Mouse (Mus musculus) megakaryocyte progenitor cell, adult 5-6 weeks (primary cell): ENCODE measurements around the gene Ripk1. TPM values are rescaled to one million over a fixed set of nuclear protein-coding genes. Genes with fewer than 3 reads are reported as not detected.
"Not testable (repeated sequence)": the region's sequence is repeated elsewhere in the genome, so short reads cannot be mapped to it uniquely, and the experiment has no call there.

Experiments used
- ATAC-seq: replicated peaks from 2 replicates; pipeline ENCODE4 v1.8.0; 2016; ENCODE audit warnings: mild to moderate bottlenecking, moderate TSS enrichment, inconsistent platforms; ENCODE audit not compliant: poor library complexity
- total RNA-seq, 2 experiments: library from RNA; stranded (forward) in 1 of 2; stranded (reverse) in 1 of 2; fragments of 157-497, 149-512 nt in 1 of 2; fragments of 200-1000 nt in 1 of 2; gene quantifications; 2 replicates each; pipeline versions ENCODE4 v1.2.3 to v1.2.4; 2015 to 2017

Ripk1 gene
- total RNA-seq, 2 experiments from 2014 or later = 42.9 to 49.6 TPM

GRCm38 (mm10) chr13:34037172-34038055 is 35.3 kb downstream of the Ripk1 start, which contains the start of gene Bphl:
Gene Bphl, plus strand, starts transcription at chr13:34037597.
- peak; percentile 96 for ATAC-seq

GRCm38 (mm10) chr13:34038056-34038432 is 35.9 kb downstream of the Ripk1 start:
- ATAC-seq = no peak; the same call in 1 of the 2 replicates

DNA sequence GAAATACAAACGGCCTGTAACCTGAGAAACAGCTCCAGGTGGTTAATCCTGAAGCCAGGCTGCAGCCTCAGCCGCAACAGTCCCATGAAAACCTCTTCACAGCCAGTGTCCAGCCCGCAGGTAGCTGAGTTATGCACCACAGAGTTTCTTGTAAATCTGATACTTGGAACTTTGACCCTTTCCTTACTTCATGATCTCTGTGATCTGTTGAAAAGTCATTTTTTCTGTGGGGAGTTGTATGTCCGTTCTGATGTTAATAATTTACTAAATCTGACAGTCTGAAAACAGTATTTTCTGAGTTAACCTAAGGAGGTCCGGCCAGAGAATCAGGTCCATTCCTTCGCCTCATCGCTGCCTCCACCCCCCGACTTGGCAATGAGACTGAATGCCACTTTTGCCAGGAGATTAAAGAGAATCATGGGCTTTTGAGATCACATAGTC is 36.8 kb downstream of the Ripk1 start:
- no peak for ATAC-seq

- ATAC-seq = no peak
Measured at GRCm38 (mm10) chr13:34040091-34040490, 37.9 kb downstream of the Ripk1 start.

- ATAC-seq = 0 out of 2 replicates have a peak, but pooled peaks have one; percentile 10
Measured at GRCm38 (mm10) chr13:34043716-34044393, 41.7 kb downstream of the Ripk1 start.

DNA sequence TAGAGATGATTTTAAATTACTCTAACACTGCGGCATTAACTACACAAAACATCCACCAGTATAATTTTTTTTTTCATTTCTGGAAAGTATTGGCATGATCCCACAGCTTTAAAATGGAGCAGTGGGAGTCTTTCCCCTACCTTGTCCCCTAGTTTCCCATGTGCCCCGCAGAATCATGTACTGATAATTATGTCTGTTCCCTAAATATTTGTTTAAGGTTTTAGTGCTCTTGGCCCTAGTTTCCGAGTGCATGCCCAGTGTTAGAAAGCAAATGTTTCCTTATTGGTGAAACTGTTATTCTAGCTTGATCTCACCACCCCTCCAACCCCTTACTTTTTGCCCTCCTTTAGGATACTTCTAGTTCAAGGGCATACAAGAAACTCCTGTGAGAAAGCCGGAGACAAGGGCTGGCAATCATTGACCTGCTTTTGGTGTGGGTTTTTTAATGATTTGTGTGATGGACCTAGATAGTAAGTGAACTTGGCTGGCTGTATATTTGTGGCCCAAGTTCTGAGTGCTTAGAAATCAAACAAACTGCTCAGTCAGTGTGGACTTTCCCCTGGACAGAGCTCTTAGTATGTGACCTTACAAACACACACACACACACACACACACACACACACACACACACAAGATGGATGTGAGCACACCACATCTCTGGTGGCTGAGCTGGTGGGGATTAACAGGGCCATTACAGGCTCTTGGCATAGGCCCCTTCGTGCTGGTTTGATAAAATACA is 43.5 kb downstream of the Ripk1 start:
- no peak for ATAC-seq

- ATAC-seq = peak; percentile 96
Measured at GRCm38 (mm10) chr13:34046421-34047012, 44.4 kb downstream of the Ripk1 start.

DNA sequence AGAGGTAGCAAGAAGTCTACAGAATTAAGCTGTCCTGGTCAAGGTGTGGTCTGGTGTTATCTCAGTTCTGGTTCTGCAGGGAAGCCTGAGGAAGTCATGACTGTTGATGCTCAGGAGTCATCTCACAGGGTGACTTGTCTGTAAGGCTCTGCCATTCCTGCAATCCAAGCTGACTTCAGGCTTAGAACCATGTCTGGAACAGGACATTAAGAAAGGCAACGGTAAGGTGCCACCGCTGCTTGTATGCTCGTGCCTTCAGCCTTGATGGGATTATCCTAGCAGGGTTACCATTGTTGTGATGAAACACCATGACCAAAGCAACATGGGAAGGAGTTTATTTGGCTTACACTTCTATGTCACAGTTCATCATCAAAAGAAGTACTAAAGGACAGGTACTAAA is 45.4 kb downstream of the Ripk1 start:
- no peak for ATAC-seq

DNA sequence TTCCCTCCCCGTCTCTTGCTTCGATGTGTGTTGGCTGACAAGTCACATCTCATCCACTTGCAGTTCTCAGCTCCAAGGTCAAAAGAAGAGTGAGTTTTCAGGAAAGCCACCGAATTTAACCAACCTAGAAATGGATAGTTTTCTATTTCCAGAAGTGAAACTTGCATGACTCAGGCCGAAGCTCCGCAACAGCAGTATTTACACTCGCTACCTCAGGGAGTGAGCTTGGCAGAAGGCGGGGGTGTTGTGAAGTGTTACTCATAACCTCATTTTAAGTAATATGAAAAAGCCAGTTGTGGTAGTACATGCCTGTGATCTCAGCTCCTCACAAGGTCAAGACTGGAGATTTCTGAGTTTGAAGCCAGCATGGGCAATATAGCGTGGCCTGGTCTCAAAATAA is 48.3 kb downstream of the Ripk1 start:
- ATAC-seq = peak; percentile 53

- ATAC-seq = peak; percentile 91
Measured at GRCm38 (mm10) chr13:34051692-34052091, 49.5 kb downstream of the Ripk1 start.

DNA sequence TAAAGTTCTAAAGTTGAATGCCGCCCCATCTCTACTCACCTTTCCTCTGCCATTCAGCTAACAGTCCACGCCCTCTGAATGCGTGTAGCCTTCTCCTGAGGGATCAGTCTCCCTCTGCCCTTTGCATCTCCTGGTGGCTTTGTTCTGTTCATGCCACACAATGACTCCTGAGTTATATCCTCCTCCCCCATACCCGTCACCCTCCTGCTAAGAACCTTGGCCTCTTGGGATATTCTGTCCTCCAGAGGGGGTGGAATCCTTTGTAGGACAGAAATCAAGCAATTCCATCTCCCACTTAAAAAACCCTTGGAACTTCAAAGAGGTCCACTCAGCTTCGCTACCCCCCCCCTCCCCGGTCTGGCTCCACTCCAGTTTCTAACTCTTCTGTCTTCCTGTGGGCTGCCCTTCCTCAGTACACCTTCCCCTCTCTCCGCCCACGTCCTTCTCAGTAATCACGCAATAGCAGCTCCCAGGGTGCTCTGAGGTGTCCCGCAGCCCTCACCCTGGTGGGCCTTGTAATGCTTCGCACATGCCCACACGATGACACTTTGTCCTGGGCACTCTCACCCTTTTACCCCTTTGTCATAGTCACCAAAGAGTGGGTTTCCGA is 51.6 kb downstream of the Ripk1 start:
- ATAC-seq = no peak

GRCm38 (mm10) chr13:34054391-34054790 is 52.2 kb downstream of the Ripk1 start:
- ATAC-seq = no peak

DNA sequence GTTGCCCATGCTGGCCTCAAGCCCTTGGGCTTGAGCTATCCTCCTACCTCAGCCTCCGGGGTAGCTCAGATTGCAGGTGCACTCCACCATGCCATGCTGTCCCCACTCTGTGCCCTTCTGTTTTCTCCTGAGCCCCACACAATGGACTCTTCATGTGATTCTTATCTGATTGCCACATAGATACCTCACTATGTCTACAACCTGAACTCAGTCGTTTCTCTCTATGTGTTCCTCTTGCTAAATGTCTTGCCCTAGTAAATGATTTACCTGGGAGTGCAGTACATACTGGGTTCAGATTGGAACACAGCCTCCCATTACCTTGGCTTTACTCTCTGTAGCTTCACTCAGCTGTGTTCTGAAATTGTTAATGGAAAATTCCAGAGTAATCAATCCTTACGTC is 52.8 kb downstream of the Ripk1 start:
- ATAC-seq = no peak

- no peak for ATAC-seq
Measured at GRCm38 (mm10) chr13:34057252-34057651, 55.1 kb downstream of the Ripk1 start.

DNA sequence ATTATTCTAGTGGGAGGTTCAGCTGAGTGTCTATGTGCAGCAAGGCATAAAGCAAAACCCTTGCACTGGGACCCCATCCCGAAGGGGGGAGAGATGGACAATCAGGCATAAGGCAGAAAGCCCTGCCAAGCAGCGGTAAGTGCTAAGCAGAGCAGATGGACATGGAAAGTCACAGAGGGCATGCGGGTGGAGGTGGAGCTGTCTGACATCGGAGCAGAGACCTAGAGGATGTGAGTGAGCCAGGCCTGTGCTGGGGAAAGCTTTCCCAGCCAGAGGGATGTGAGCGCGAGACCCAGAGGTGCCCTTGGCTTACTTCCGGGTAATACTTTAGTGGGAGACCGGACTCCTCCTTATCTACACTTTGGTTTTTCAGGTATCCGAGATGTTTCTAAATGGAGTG is 57.9 kb downstream of the Ripk1 start:
- no peak for ATAC-seq

DNA sequence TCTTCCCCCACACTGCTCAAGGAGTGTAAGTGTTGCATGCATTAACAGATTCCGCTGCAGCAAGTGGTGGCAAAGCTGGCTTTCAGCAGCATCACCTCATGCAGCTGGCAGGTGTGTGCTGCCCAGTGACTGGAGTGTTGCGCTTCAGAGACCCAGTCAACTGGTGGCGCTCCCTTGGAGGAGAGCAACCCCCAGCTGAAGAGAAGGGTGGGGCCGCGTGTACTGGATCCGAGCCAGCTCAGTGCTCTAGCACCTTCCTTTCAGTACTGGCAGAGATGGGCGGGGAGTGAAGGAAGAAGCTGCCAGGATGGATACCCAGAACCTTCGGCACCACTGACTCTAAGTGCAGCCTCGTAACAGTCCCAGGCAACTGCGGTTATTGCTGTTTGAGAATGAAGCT is 60.3 kb downstream of the Ripk1 start:
- peak; percentile 60 for ATAC-seq

DNA sequence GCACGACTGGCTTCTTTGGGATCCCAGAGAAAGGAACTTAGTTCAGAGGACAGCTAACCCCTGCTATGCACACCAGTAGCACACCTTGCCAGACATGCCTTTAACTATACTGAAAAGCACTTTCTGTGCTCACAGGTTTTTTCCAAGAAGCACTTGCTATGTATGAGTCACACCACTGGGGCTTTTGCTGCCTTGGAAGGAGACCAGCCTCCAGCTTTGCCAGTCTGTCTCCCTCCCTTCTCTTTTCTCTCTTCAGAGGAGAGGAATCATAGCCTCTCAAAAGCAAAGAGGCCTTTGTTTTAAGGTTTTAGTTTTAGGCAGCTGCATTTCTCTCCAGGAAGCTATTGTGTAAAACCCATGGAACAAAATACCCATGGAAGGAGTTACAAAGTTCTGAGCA is 64.2 kb downstream of the Ripk1 start:
- no peak for ATAC-seq

DNA sequence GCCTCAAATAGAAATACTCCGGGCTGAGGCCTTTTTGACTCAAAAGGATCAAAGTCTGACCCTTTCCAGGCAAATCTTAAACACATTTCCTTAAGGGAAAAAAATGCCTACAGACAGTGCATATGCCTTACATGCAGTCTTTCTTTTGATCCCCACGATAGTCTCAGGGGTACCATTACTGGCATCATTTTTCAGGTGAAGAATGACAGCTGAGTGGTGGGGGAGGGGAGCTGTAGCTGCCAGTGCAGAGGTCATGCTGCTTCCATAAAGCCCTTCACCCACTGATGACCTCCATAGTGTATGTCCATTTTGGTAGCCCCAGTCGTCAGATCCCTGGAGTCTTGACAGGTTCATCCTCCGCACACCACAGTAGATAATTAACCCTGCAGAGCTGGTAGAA is 68.1 kb downstream of the Ripk1 start:
- no peak for ATAC-seq

DNA sequence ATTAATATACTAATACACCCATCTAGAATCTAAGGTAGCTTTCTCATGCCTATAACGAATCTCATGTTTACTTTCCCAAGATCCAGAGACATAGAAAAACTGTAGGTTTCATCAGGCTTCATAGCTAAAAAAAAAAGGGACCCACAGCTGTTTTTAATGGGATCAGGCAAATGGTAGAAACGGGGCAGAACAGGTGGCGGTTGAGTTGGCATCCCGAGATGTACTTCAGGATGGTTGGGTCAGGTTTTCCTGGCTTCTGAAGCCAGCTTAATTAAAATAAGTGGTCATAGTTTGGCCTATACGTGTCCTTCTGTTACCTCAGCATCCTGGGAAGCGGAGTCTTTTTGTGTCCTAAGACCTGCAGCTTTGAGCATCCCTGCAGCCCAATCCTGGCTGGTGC is 69.7 kb downstream of the Ripk1 start:
- no peak for ATAC-seq

GRCm38 (mm10) chr13:34072847-34073246 is 70.7 kb downstream of the Ripk1 start:
- no peak for ATAC-seq

DNA sequence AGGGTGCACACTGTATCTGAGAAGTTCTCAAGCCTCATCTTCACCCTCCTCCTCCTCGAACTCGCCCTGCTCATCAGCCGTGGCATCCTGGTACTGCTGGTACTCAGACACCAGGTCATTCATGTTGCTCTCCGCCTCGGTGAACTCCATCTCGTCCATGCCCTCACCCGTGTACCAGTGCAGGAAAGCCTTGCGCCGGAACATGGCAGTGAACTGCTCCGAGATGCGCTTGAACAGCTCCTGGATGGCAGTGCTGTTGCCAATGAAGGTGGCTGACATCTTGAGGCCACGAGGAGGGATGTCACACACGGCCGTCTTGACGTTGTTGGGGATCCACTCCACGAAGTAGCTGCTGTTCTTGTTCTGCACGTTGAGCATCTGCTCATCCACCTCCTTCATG is 72.3 kb downstream of the Ripk1 start:
- ATAC-seq = not testable (repeated sequence)
